Mouse (Mus musculus): Measurements from ENCODE around the gene Ptchd4.

DNA sequence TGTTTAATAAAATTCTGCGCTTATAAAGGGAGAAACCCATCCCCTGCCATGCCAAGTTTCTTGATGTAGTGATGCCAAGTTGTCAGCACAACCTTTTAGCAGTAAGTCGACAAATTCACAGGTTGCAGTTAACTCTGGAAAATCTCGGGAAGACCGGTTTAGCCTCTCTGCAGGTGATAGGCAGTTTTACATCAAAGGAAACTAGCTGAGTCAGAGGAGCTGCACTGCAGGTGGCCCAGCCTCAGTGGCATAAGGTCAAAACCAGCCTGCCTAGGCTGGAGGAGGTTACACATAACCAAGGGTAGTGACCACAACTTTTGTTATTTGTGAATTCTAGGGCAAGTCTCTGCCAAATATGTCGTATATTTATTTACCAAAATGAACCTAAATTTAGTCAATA, 24.0 kb upstream of the Ptchd4 start:
- no peak for TF ChIP-seq EP300 (IDR thresholded peaks at IDR 0.05; ENCODE audit: low read depth in 1 of 2, low read length in 2 of 2)
- no peak for TF ChIP-seq GATA1 (IDR thresholded peaks at IDR 0.05; ENCODE audit: low read depth, low read length)
- no peak for TF ChIP-seq POLR2A (IDR thresholded peaks at IDR 0.05; ENCODE audit: control insufficient read depth in 1 of 2, insufficient read depth in 1 of 2, low read depth in 1 of 2, low read length in 2 of 2, poor library complexity in 1 of 2)
- TF ChIP-seq HCFC1 (IDR thresholded peaks at IDR 0.05; ENCODE audit: low read depth, low read length): no peak
- no peak for TF ChIP-seq TBP (IDR thresholded peaks at IDR 0.05; ENCODE audit: low read depth, low read length)
- TF ChIP-seq SIN3A (IDR thresholded peaks at IDR 0.05; ENCODE audit: low read length): no peak
- no peak for TF ChIP-seq CTCF (IDR thresholded peaks at IDR 0.05 in 2 of 3, conservative IDR thresholded peaks at IDR 0.05 in 1 of 3; ENCODE audit: control insufficient read depth in 1 of 3, insufficient read depth in 1 of 3, low read depth in 2 of 3, low read length in 3 of 3, poor library complexity in 1 of 3, severe bottlenecking in 1 of 3)
- TF ChIP-seq NRF1 (IDR thresholded peaks at IDR 0.05; ENCODE audit: insufficient read depth, low read depth, low read length, poor library complexity, severe bottlenecking): no peak
